Mouse (Mus musculus) kidney, adult 10 weeks (tissue): Measurements from ENCODE around the gene Gm10577. TPM values are rescaled to one million over a fixed set of nuclear protein-coding genes. Genes with fewer than 3 reads are reported as not detected.

ENCODE experiments used
- polyA plus RNA-seq: library from polyadenylated mRNA; stranded (reverse); fragments of 350-450 nt; fragmentation: Illumina TruSeq; extraction: RNeasy Lipid Tissue Mini Kit (QIAGEN cat#74804); gene quantifications from one replicate; pipeline ENCODE4 v1.2.3, GENCODE M21; 2014; ENCODE audit warnings: low read depth, low replicate concordance

The Gm10577 gene
- not detected for polyA plus RNA-seq

DNA sequence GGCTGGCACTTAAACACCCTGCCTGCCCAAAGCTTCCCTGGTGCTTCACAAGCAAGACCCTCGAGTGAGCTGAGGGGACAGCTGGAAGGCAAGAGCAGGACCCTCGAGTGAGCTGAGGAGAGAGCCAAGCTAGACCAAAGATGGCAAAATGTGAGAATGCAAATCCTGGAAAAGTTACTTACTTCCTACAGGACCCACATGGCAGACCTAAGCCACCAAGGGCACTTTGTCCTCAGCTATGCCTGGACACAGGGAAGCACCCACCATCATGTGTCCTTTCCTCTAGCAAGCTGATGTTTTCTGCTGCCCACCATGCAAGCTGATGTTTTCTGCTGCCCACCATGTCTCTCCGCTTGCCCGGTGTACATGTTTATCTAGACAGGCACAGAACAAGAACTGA, at the start of gene Gm10577:
Gm10577 (minus strand) TSS at position 101 of the 400 bp plus-strand sequence.

DNA sequence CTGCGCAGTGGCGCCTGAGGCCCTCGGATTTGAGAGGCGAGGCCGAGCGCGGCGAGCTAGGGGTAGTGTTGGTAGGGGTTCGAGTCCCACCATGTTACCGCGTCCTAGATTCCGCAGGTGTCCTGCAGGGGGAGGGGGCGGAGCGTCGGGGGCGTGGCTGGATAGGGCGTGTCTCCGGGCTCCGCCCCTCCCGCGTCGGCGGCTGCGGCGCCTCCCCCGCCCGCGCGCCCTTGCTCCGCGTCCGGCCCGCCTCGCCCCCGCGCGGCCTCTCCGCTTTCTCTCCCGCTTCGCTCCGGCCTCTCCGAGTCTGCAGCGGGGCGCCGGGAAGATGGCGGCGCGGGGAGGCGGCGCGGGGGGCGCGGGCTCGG, 48.3 kb upstream of the Gm10577 start, which contains the start of gene Raver2:
Raver2 (plus strand) TSS at position 198 of the 368 bp plus-strand sequence.

Other genes with a start within 250 kb of the Gm10577 start
- gene Cachd1, start 244.0 kb downstream of the Gm10577 start, polyA plus RNA-seq: 13.1 TPM
- 2.5 TPM for gene Raver2, start 48.3 kb upstream of the Gm10577 start, polyA plus RNA-seq
- 107 TPM for gene Jak1, start 244.6 kb upstream of the Gm10577 start, polyA plus RNA-seq